8 mouse cellular contexts compared by ENCODE assay signal in genomic region chr10:125965968-125966480, GRCm38 (mm10). TPM values are rescaled to one million over a fixed set of nuclear protein-coding genes. Genes with fewer than 3 reads are reported as not detected.
A peak's percentile ranks its signal among the peaks of the same experiment; 100 is the strongest.
DNase-seq lines count a peak whose midpoint lies in the region; ATAC-seq lines count a peak whose summit lies in the region.

Lrig3 (plus strand) TSS chr10:125966168.

- peak within 1 kb of the TSS; percentile 78 for H3K27ac ChIP-seq in hindbrain, embryonic 11.5 days (ENCODE audit: low read depth, low read length)
- H3K27ac ChIP-seq in lung, embryonic 16.5 days (ENCODE audit: low read length): peak within 1 kb of the TSS; percentile 90

- peak; percentile 86 for DNase-seq in ZHBTc4 (ENCODE audit: low read depth, low spot score)
- DNase-seq in cerebellum, postnatal 14 days: peak; percentile 77 to 82
- DNase-seq in frontal cortex, postnatal 25 days (ENCODE audit: low spot score in 2 of 2): peak; percentile 45 to 52
- peak; percentile 88 for DNase-seq in hindbrain, embryonic 11.5 days (ENCODE audit: low spot score)
- DNase-seq in layer of hippocampus, postnatal 14 days (ENCODE audit: low spot score in 2 of 2): peak; percentile 65 to 73
- peak; percentile 74 for DNase-seq in ovary, postnatal 14 days (ENCODE audit: low spot score)
- peak; percentile 77 for DNase-seq in urinary bladder, adult 2 months (ENCODE audit: low spot score)

- H3K9ac ChIP-seq in hindbrain, embryonic 11.5 days (ENCODE audit: low read depth, low read length): peak within 1 kb of the TSS; percentile 89
- H3K9ac ChIP-seq in lung, embryonic 16.5 days (ENCODE audit: low read length): peak within 1 kb of the TSS; percentile 89

- no peaks in the 10 kb centered on the region for H3K27me3 ChIP-seq in hindbrain, embryonic 11.5 days (ENCODE audit: control insufficient read depth, insufficient read depth, low read length)
- H3K27me3 ChIP-seq in lung, embryonic 16.5 days (ENCODE audit: control insufficient read depth, insufficient read depth, low read depth, low read length): no peaks in the 10 kb centered on the region

- no peaks in the 10 kb centered on the region for H3K4me1 ChIP-seq in hindbrain, embryonic 11.5 days (replicated peaks; ENCODE audit: control insufficient read depth, insufficient read depth, low read length)
- peaks cover 25% of the 10 kb centered on the region for H3K4me1 ChIP-seq in lung, embryonic 16.5 days (replicated peaks; ENCODE audit: control insufficient read depth, insufficient read depth, low read length)

- under 1% methylated on average over 58 of the region's 62 CpGs for WGBS in hindbrain, embryonic 11.5 days
- WGBS in lung, embryonic 16.5 days: under 1% methylated on average over 61 of the region's 62 CpGs

- peak within 1 kb of the TSS; percentile 86 for H3K4me3 ChIP-seq in hindbrain, embryonic 11.5 days (ENCODE audit: low read depth, low read length)
- H3K4me3 ChIP-seq in lung, embryonic 16.5 days (ENCODE audit: low read length): peak within 1 kb of the TSS; percentile 83

- peak; percentile 87 for ATAC-seq in hindbrain, embryonic 11.5 days (ENCODE audit: low FRiP score)
- ATAC-seq in lung, embryonic 16.5 days (ENCODE audit: low read depth): peak; percentile 86

- no peaks in the 10 kb centered on the region for H3K36me3 ChIP-seq in hindbrain, embryonic 11.5 days (ENCODE audit: control insufficient read depth, insufficient read depth, low read length)
- H3K36me3 ChIP-seq in lung, embryonic 16.5 days (ENCODE audit: control insufficient read depth, insufficient read depth, low read length): no peaks in the 10 kb centered on the region

- no peaks in the 10 kb centered on the region for H3K9me3 ChIP-seq in hindbrain, embryonic 11.5 days (ENCODE audit: control insufficient read depth, low read length)
- H3K9me3 ChIP-seq in lung, embryonic 16.5 days (ENCODE audit: control insufficient read depth, low read length): no peaks in the 10 kb centered on the region

- peak within 1 kb of the TSS; percentile 90 for H3K4me2 ChIP-seq in hindbrain, embryonic 11.5 days (replicated peaks; ENCODE audit: low read depth, low read length)
- peak within 1 kb of the TSS; percentile 75 for H3K4me2 ChIP-seq in lung, embryonic 16.5 days (ENCODE audit: low read depth, low read length)

RNA-seq across cellular contexts. Expression of gene Lrig3, which starts in this region (rescaled TPM):
- 14.1 and 18.8 TPM in 2 replicates for polyA plus RNA-seq in hindbrain, embryonic 11.5 days (2014; fragmentation: Nextera tagmentation; extraction: Ambion mirVana)
- total RNA-seq in layer of hippocampus, postnatal 14 days (2021): 1 to 10 TPM; 3.1 to 3.5 TPM
- 8.3 and 9.4 TPM in 2 replicates for polyA plus RNA-seq in lung, embryonic 16.5 days (2015; fragmentation: Nextera tagmentation; extraction: Ambion mirVana)
- polyA plus RNA-seq in urinary bladder, adult 2 months (2012; rRNA removed): 6.1 and 7.0 TPM in 2 replicates

Comparison
In these comparisons a context has a peak if more than half of its experiments do, and no peak if none do; other contexts are left out.
1. Peak in every context shown above with its lines: DNase-seq, ATAC-seq, H3K4me3 ChIP-seq and H3K27ac ChIP-seq.